Mouse (Mus musculus) forebrain, postnatal 0 days (tissue): ENCODE data around the gene Obp2a. TPM values are rescaled to one million over a fixed set of nuclear protein-coding genes. Genes with fewer than 3 reads are reported as not detected.
"Not testable (repeated sequence)": the region's sequence is repeated elsewhere in the genome, so short reads cannot be mapped to it uniquely, and the experiment has no call there.

ENCODE experiments used
- ATAC-seq: fragments of 200-750 bp; cut with Nextera tagmentation; 2 replicates; pipeline ENCODE4 v1.8.0; 2017; ENCODE audit warnings: mild to moderate bottlenecking, moderate library complexity
- DNase-seq: peaks from one replicate; pipeline ENCODE4 v3.0.0-alpha.2; 2015
- H3K27ac ChIP-seq: fragments of 300-500 bp; sonication (generic); 2 replicates; pipeline ENCODE4 v1.5.1; 2014; ENCODE audit warnings: low read depth, mild to moderate bottlenecking, antibody characterized with exemption, low read length, moderate library complexity, mixed read lengths
- H3K27me3 ChIP-seq: fragments of 300-500 bp; sonication (generic); 2 replicates; pipeline ENCODE4 v1.6.1; 2014; ENCODE audit warnings: mild to moderate bottlenecking, low read length, mixed read lengths; ENCODE audit not compliant: insufficient read depth
- H3K36me3 ChIP-seq: fragments of 300-500 bp; sonication (generic); 2 replicates; pipeline ENCODE4 v1.6.1; 2014; ENCODE audit warnings: mild to moderate bottlenecking, moderate library complexity; ENCODE audit not compliant: insufficient read depth
- H3K4me1 ChIP-seq: fragments of 300-500 bp; sonication (generic); 2 replicates; pipeline ENCODE4 v1.6.1; 2014; ENCODE audit warnings: antibody characterized with exemption; ENCODE audit not compliant: insufficient read depth
- H3K4me2 ChIP-seq: fragments of 300-500 bp; sonication (generic); 2 replicates; pipeline ENCODE4 v1.6.1; 2014; ENCODE audit warnings: low read depth, mild to moderate bottlenecking, moderate library complexity
- H3K4me3 ChIP-seq: fragments of 300-500 bp; sonication (generic); 2 replicates; pipeline ENCODE4 v1.5.1; 2014; ENCODE audit warnings: low read depth, low read length, mixed read lengths
- H3K9ac ChIP-seq: fragments of 300-500 bp; sonication (generic); 2 replicates; pipeline ENCODE4 v1.6.1; 2014; ENCODE audit warnings: mild to moderate bottlenecking
- H3K9me3 ChIP-seq: fragments of 300-500 bp; sonication (generic); 2 replicates; pipeline ENCODE4 v1.6.1; 2016; ENCODE audit warnings: low read length
- CTCF ChIP-seq: sonication (generic); IDR thresholded peaks from 2 replicates; pipeline ENCODE4 v1.5.1; 2016; ENCODE audit warnings: antibody characterized with exemption, control low read depth, low read depth
- WGBS: fragments of 180-500 bp; shearing (Covaris S2); extraction: QIAGEN DNeasy Blood & Tissue Kit; methylation state at CpG from one replicate; pipeline ENCODE4 v1.1.7; 2014; 5-methylcytosine and 5-hydroxymethylcytosine counted together
- polyA plus RNA-seq: library from polyadenylated mRNA; unstranded; fragments of >200 nt; fragmentation: Nextera tagmentation; extraction: Ambion mirVana; gene quantifications from 2 replicates; pipeline ENCODE4 v1.2.1, GENCODE M21; 2015
- total RNA-seq: library from RNA; depleted of rRNA; stranded (reverse); fragments of >200 nt; gene quantifications from 2 replicates; pipeline ENCODE4 v1.2.3, GENCODE M21; 2014

The Obp2a gene
- total and polyA plus RNA-seq, 2 experiments from 2014 or later: not detected

GRCm38 (mm10) chr2:25708121-25708520 is 8.3 kb downstream of the Obp2a start:
- peak overlapping the region; percentile 79; the same call in 1 of the 2 replicates for H3K4me3 ChIP-seq
- H3K36me3 ChIP-seq: no peaks in the 10 kb centered on the region; the same call in 1 of the 2 replicates
- H3K4me2 ChIP-seq: peak overlapping the region; percentile 85
- H3K9ac ChIP-seq: no peak overlapping the region
- H3K27ac ChIP-seq: no peak overlapping the region
- H3K27me3 ChIP-seq: no peaks in the 10 kb centered on the region
- H3K9me3 ChIP-seq: no peaks in the 10 kb centered on the region
- peak; percentile 25 for DNase-seq
- peaks cover 9% of the 10 kb centered on the region for H3K4me1 ChIP-seq
- TF ChIP-seq CTCF: peak; percentile 56
- 87% methylated on average over 2 of the region's 2 CpGs for whole genome bisulfite sequencing
- ATAC-seq: no peak

GRCm38 (mm10) chr2:25709056-25709455 is 9.2 kb downstream of the Obp2a start:
- H3K36me3 ChIP-seq, DNase-seq, H3K9me3 ChIP-seq, H3K27ac ChIP-seq, H3K9ac ChIP-seq, H3K4me1 ChIP-seq, ATAC-seq, H3K4me3 ChIP-seq, H3K27me3 ChIP-seq: not testable (repeated sequence)
- 90% methylated on average over 1 of the region's 1 CpGs for WGBS
- peak overlapping the region; percentile 85; the same call in 1 of the 2 replicates for H3K4me2 ChIP-seq

DNA sequence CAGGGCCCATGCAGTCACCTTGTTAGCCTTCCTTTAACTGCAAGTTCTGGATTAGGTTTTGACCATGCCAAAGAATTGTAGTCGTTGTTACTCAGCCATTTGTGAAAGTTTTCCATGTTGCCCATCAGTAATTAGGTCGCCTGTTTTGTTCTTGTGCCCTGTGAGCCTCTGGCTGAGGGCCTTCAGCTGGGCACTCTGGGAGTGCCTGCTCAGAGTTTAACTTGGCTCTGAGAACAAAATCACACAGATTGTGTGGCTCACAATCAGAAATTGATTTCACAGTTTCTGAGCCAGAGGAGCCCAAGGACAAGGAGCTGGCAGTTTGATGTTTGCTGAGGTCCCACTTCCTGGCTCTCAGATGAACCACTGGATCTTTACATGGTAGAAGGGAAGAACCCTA is 9.9 kb downstream of the Obp2a start:
- not testable (repeated sequence) for ATAC-seq

GRCm38 (mm10) chr2:25711641-25712040 is 11.8 kb downstream of the Obp2a start:
- H3K4me3 ChIP-seq, ATAC-seq, H3K36me3 ChIP-seq, H3K4me2 ChIP-seq, H3K27ac ChIP-seq, H3K4me1 ChIP-seq, H3K27me3 ChIP-seq, H3K9ac ChIP-seq, DNase-seq, H3K9me3 ChIP-seq: not testable (repeated sequence)
- 29% methylated on average over 3 of the region's 3 CpGs for WGBS

More for the DNA sequence above, 9.9 kb downstream of the Obp2a start:
- not testable (repeated sequence) for H3K36me3 ChIP-seq, H3K4me2 ChIP-seq, DNase-seq, H3K4me3 ChIP-seq, H3K27me3 ChIP-seq, H3K9ac ChIP-seq, H3K9me3 ChIP-seq, H3K4me1 ChIP-seq, H3K27ac ChIP-seq
- WGBS: 46% methylated on average over 2 of the region's 2 CpGs

GRCm38 (mm10) chr2:25717222-25717621 is 17.4 kb downstream of the Obp2a start:
- Histone ChIP-seq H3K9ac (no peak overlapping the region), H3K9me3 (no peaks in the 10 kb centered on the region), H3K4me2 (no peak overlapping the region), H3K4me3 (no peak overlapping the region), H3K27me3 (no peaks in the 10 kb centered on the region), H3K27ac (no peak overlapping the region), H3K36me3 (no peaks in the 10 kb centered on the region), H3K4me1 (no peaks in the 10 kb centered on the region)
- no peak for ATAC-seq
- no peak for DNase-seq
- TF ChIP-seq CTCF: no peak

DNA sequence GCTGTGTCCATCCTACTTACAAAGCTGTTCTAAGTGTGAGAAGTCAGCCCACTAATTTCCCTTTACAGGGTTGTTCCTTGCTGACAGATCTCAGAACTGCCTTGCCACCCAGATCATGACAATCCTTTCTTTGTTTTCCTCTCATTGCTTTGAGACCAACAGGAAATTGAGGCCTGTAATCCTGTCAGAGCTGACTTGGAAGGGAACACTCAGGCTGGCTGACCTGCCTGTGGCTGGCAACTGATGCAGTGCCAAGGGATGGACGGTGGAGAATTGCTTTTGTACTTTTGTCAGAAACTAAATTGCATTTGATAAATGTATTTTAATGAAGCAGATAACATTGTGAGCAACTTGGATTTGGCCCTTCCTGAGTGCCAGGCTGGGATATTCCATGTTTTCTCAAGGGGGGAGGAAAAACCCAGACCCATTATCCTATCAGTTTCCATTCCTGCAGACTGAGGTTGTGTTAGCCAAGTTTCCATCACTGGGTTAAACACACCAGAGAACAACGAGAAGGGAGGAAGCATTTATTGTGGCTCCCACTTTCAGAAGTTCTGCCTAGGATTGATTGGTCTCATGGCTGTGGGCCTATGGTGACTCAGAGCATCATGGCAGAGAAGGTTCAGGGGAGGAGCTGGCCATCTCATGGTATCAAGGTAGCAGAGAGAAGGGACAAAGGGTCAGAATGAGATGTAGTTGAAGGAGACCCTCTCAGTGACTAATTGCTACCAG is 33.5 kb downstream of the Obp2a start:
- no peaks in the 10 kb centered on the region for H3K36me3 ChIP-seq
- no peak for ATAC-seq
- H3K4me3 ChIP-seq: no peak overlapping the region
- no peak overlapping the region for H3K9ac ChIP-seq
- 62% methylated on average over 2 of the region's 2 CpGs for WGBS
- H3K4me2 ChIP-seq: no peak overlapping the region
- no peaks in the 10 kb centered on the region for H3K9me3 ChIP-seq
- no peak for TF ChIP-seq CTCF
- no peaks in the 10 kb centered on the region for H3K4me1 ChIP-seq
- H3K27me3 ChIP-seq: no peaks in the 10 kb centered on the region
- DNase-seq: no peak
- no peak overlapping the region for H3K27ac ChIP-seq

DNA sequence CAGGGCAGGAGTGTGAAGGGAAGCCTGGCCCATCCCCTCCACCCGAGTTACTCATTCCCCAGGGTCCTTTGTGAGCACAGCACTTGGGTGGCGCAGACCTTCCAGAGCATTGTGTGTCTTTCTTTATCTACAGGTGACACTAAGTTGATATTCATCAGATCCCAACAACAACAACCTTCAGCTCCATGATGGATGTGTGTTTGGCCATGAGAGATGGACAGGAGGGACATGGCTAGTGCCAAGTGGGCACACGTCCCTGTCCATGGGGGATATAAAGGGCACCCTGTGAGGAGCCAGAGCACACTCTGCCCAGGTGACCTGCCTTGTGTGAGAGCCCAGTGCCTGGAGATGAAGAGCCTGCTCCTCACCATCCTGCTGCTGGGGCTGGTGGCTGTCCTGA is 36.9 kb downstream of the Obp2a start, which contains the start of gene Obp2b:
Gene Obp2b (plus strand): TSS at position 301 of the 400 bp plus-strand sequence.
- H3K27me3 ChIP-seq, H3K27ac ChIP-seq, ATAC-seq, DNase-seq, H3K4me3 ChIP-seq, H3K9ac ChIP-seq, H3K36me3 ChIP-seq, H3K4me1 ChIP-seq, H3K9me3 ChIP-seq, H3K4me2 ChIP-seq: not testable (repeated sequence)
- 90% methylated on average over 3 of the region's 3 CpGs for WGBS
